Mouse (Mus musculus) thymus, adult 18-20 months (tissue): ENCODE measurements around the gene Rufy1.

Experiments used
- DNase-seq, 2 experiments: peaks; one replicate each; pipeline ENCODE4 v3.0.0; 2022; ENCODE audit warnings: mixed read lengths in 2 of 2

Rufy1 gene

GRCm38 (mm10) chr11:50346256-50347032 is 84.5 kb downstream of the Rufy1 start:
- no peak for DNase-seq

GRCm38 (mm10) chr11:50345486-50345885 is 85.4 kb downstream of the Rufy1 start:
- DNase-seq = no peak
